Mouse (Mus musculus) liver, embryonic 14.5 days (tissue): ENCODE data around the gene Pacs2.

Source experiments
- CTCF ChIP-seq: IDR thresholded peaks from 2 replicates; pipeline ENCODE4 v1.5.1; 2016; ENCODE audit warnings: antibody characterized with exemption, low read depth, control low read depth
- EP300 ChIP-seq: IDR thresholded peaks from 2 replicates; pipeline ENCODE4 v1.6.1; 2016; ENCODE audit warnings: antibody characterized with exemption, low read depth

GRCm38 (mm10) chr12:113013021-113013491 is 1.3 kb upstream of the Pacs2 start:
- TF ChIP-seq CTCF (no peak), EP300 (no peak)
